Mouse (Mus musculus) heart, postnatal 14 days (tissue): ENCODE results near the gene Trpm3. TPM values are rescaled to one million over a fixed set of nuclear protein-coding genes. Genes with fewer than 3 reads are reported as not detected.
A peak's percentile ranks its signal among the peaks of the same experiment; 100 is the strongest.

Experiments
- DNase-seq, 2 experiments: peaks; one replicate each; pipeline ENCODE4 v3.0.0; 2021 to 2022
- intact Hi-C: fragments of 180-260 bp; cut with DNase I; formaldehyde crosslinking; loops from one replicate; pipeline ENCODE4 v1.15.1; 2025
- total RNA-seq, 2 experiments: library from RNA; stranded (reverse); gene quantifications; 2 replicates each; pipeline ENCODE4 v1.2.3; 2021

Trpm3 gene
- total RNA-seq, 2 experiments from 2014 or later, result 2.3 TPM

GRCm38 (mm10) chr19:22901892-22902291, 763.0 kb downstream of the Trpm3 start:
- intact Hi-C loops, result no loop called here
- DNase-seq, result peak; percentile 54 to 68

- intact Hi-C loops, result no loop called here
- DNase-seq, result no peak
Observed at GRCm38 (mm10) chr19:22902386-22902785, 763.5 kb downstream of the Trpm3 start.

GRCm38 (mm10) chr19:22905066-22905482, 766.2 kb downstream of the Trpm3 start:
- intact Hi-C loops, result no loop called here
- DNase-seq, result peak; percentile 55 to 82

GRCm38 (mm10) chr19:22910686-22911085, 771.8 kb downstream of the Trpm3 start:
- intact Hi-C loops, result loop anchor here (10.0 kb wide), 1 partner anchor 614 kb away; no protein-coding TSS in a partner anchor
- DNase-seq, result no peak

GRCm38 (mm10) chr19:22912971-22913370, 774.1 kb downstream of the Trpm3 start:
- peak in 1 of 2 experiments; percentile 28 for DNase-seq
- intact Hi-C loops, result loop anchor here (10.0 kb wide), 1 partner anchor 612 kb away; no protein-coding TSS in a partner anchor

- peak; percentile 83 to 88 for DNase-seq
- intact Hi-C loops, result loop anchor here (1.0 to 10.0 kb wide), 4 partner anchors 141 to 609 kb away; no protein-coding TSS in a partner anchor
Observed at GRCm38 (mm10) chr19:22915868-22916642, 777.2 kb downstream of the Trpm3 start.

- peak; percentile 99 to 100 for DNase-seq
- intact Hi-C loops, result loop anchor here (2.0 to 10.0 kb wide), 3 partner anchors 140 to 608 kb away; no protein-coding TSS in a partner anchor
Observed at GRCm38 (mm10) chr19:22916643-22917344, 777.9 kb downstream of the Trpm3 start.

GRCm38 (mm10) chr19:22917345-22917735, 778.5 kb downstream of the Trpm3 start:
- DNase-seq, result no peak
- intact Hi-C loops, result loop anchor here (2.0 to 10.0 kb wide), 3 partner anchors 139 to 607 kb away; no protein-coding TSS in a partner anchor

DNA sequence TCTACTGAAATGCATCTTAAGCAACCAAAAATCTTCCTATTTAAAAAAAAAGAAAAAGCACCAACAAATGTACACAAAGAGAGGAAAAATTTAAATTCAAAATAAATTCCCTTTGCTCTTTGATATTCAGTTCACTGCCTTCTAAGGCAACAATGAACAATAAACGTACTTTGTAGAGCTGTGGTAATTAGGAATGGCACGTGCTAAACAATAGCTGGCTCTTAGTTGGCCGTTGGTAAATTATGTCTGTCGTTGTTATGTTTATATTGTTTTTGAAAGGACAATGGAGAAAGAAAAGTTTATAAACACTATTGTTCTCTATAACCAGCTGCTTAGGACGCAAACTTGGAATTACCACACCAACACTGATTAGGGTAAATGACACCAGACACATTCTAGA, 782.1 kb downstream of the Trpm3 start:
- DNase-seq, result no peak
- intact Hi-C loops, result no loop called here

DNA sequence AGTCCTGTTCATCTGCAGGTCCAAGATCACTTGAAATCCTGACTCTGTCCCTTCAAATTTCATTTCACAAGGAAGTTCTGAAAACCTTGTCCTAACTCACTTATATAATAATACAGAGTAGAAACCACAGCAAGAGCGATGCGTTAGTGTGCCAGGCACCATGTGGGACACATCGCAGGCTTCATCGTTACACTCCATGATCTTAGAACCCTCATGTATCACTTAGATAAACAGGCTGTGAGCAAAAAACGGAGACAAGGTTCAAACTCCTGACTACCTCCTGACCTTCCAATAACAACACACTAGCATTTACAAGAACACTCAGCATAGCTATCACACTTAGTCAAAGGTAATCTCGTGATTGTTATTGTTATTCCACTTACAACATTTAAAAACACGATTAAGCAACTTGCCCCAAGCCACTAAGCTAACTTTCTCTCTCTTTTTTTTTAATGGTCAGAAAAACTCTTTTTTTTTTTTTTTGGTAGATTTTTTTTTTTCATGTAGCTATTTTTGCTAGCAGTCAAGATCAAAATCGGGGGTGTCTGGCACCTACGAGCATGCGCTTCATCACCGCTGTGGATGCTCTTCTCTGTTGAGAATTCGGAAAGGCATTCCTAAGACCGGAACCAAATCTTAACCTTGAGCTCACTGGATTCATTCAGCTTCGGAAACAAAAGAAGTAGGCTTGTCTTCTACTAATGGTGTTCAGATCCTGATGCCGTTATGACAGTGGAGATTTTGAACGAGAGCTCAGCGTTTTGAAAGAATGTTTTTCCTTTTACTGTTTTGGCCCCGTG, 784.2 kb downstream of the Trpm3 start:
- intact Hi-C loops, result no loop called here
- no peak for DNase-seq

- intact Hi-C loops, result no loop called here
- no peak for DNase-seq
Observed at GRCm38 (mm10) chr19:22925284-22925683, 786.4 kb downstream of the Trpm3 start.

- peak in 1 of 2 experiments; percentile 27 for DNase-seq
- intact Hi-C loops, result no loop called here
Observed at GRCm38 (mm10) chr19:22926753-22927152, 787.9 kb downstream of the Trpm3 start.

DNA sequence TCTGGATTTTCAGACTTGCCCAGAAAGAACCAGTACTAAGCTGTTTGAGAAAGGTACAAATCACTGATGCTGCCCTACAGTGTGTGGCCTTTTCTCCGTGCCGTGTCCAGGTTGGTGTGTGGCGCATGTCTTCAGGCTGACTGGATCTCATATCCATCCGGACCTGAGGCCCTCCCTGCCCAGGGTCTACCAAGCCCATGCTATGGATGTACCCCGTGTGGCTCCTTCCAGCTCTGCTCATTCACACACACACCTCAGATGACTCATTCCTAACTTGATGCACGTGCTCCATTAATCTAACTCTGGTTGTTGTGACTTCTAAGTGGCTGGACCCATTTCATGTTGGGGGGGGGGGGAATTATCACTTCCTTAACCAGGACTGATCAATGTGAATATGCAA, 789.5 kb downstream of the Trpm3 start:
- intact Hi-C loops, result no loop called here
- no peak for DNase-seq

DNA sequence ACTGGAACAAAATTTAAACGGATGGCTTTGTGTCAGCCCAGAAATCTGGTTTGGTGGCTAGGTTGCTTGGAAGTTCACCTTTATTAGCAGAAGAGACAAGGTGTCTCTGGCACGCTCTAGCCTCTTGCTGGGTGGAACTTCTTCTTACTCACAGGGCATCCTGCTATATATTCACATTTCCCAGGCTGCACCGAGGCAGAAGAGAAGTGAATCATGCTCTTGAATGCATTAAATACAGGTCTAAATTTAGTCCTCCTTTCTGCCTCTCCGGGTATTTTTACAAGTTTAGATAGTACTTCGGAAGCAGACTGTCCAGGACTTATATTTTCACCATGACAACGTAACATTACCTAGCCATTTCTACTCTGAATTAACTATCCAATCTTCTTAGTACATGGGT, 790.9 kb downstream of the Trpm3 start:
- DNase-seq, result no peak
- intact Hi-C loops, result loop anchor here (10.0 kb wide), 1 partner anchor 1025 kb away; no protein-coding TSS in a partner anchor

GRCm38 (mm10) chr19:22930368-22930834, 791.6 kb downstream of the Trpm3 start:
- peak; percentile 67 to 72 for DNase-seq
- intact Hi-C loops, result loop anchor here (10.0 kb wide), 1 partner anchor 1024 kb away; no protein-coding TSS in a partner anchor

- intact Hi-C loops, result loop anchor here (10.0 kb wide), 1 partner anchor 1024 kb away; no protein-coding TSS in a partner anchor
- no peak for DNase-seq
Observed at GRCm38 (mm10) chr19:22931006-22931405, 792.2 kb downstream of the Trpm3 start.

DNA sequence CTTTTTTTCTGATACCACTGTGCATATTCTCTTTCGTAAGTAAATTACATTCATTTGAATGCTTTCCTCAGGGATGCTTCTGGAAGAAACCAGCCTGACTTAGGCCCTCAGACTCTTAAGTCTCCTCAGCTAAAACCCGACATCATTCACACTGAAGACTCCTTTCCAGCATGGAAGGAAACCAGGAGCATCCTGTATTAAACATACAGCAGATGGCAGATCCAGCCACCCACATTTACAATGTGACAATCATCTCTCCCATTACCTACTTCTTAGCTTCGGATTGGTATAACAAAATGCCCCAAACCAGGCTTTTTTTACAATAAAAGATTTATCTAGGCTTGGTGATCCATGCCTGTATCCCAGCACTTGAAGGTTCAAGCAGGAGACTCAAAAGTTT, 796.2 kb downstream of the Trpm3 start:
- intact Hi-C loops, result loop anchor here (10.0 kb wide), 1 partner anchor 1020 kb away; no protein-coding TSS in a partner anchor
- no peak for DNase-seq

GRCm38 (mm10) chr19:22938848-22939724, 800.2 kb downstream of the Trpm3 start:
- intact Hi-C loops, result loop anchor here (2.0 to 10.0 kb wide), 2 partner anchors 196 to 1016 kb away; no protein-coding TSS in a partner anchor

DNA sequence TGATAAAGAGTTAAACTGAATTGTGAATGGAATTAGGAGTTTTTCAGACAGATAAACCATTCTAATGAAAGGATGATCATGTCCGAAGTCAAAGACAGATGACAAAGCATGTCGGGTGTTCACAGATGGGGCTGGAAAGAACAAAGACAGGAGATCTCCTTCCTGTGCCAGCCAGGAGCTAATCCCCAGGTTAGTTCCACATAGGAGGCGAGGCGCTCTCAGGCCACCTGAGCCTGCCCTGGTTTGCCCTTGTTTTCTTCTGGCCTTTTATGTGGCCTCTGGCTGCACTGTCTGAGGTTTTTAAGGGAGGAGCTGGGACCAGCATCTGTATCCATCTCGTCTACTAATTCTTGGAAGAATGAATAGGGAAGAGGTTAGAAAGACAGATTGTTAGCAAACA, 801.0 kb downstream of the Trpm3 start:
- intact Hi-C loops, result loop anchor here (1.0 to 10.0 kb wide), 5 partner anchors 67 to 1015 kb away; no protein-coding TSS in a partner anchor

More at GRCm38 (mm10) chr19:22938848-22939724, 800.2 kb downstream of the Trpm3 start:
- DNase-seq, result no peak

More for the DNA sequence above, 801.0 kb downstream of the Trpm3 start:
- no peak for DNase-seq
